Mouse (Mus musculus) ES-E14 (cell line): ENCODE results near the gene Stx16. TPM values are rescaled to one million over a fixed set of nuclear protein-coding genes. Genes with fewer than 3 reads are reported as not detected.

Experiments
- DNase-seq: peaks from one replicate; pipeline ENCODE4 v3.0.0-alpha.2; 2013; ENCODE audit warnings: low read depth, low spot score
- H3K27ac ChIP-seq: 2 replicates; pipeline ENCODE4 v1.5.1; 2012; ENCODE audit warnings: low read depth, mild to moderate bottlenecking, low read length, moderate library complexity, mixed read lengths; ENCODE audit not compliant: poor library complexity, insufficient read depth, severe bottlenecking
- H3K36me3 ChIP-seq: 2 replicates; pipeline ENCODE4 v1.6.1; 2012; ENCODE audit warnings: mild to moderate bottlenecking, low read length, moderate library complexity, mixed read lengths; ENCODE audit not compliant: control insufficient read depth, poor library complexity, insufficient read depth, severe bottlenecking
- H3K4me1 ChIP-seq, 2 experiments: fragments of 150-350 bp in 1 of 2; sonication (generic) in 1 of 2; 2 replicates each; pipeline ENCODE4 v1.6.1; 2012; ENCODE audit warnings: low read length in 2 of 2, mild to moderate bottlenecking in 1 of 2, mixed read lengths in 1 of 2; ENCODE audit not compliant: control insufficient read depth in 2 of 2, insufficient read depth in 2 of 2, poor library complexity in 1 of 2
- H3K4me3 ChIP-seq, 2 experiments: fragments of 150-350 bp in 1 of 2; sonication (generic) in 1 of 2; 2 replicates each; pipeline ENCODE4 v1.5.1; 2012; ENCODE audit warnings: low read length in 2 of 2, low read depth in 1 of 2, mild to moderate bottlenecking in 1 of 2, mixed read lengths in 1 of 2; ENCODE audit not compliant: insufficient read depth in 1 of 2, poor library complexity in 1 of 2, severe bottlenecking in 1 of 2
- H3K9ac ChIP-seq: 2 replicates; pipeline ENCODE4 v1.6.1; 2012; ENCODE audit warnings: low read depth, mild to moderate bottlenecking, low read length, mixed read lengths; ENCODE audit not compliant: poor library complexity, insufficient read depth, severe bottlenecking
- H3K9me3 ChIP-seq: fragments of 150-350 bp; sonication (generic); 2 replicates; pipeline ENCODE4 v1.6.1; 2012; ENCODE audit warnings: low read depth, mild to moderate bottlenecking, low read length; ENCODE audit not compliant: control insufficient read depth, insufficient read depth
- CHD2 ChIP-seq: IDR thresholded peaks from 2 replicates; pipeline ENCODE4 v1.6.1; 2014; ENCODE audit warnings: mild to moderate bottlenecking, low read depth, low read length, inconsistent platforms
- HCFC1 ChIP-seq: IDR thresholded peaks from 2 replicates; pipeline ENCODE4 v1.6.1; 2012; ENCODE audit warnings: low read length, inconsistent platforms, borderline replicate concordance; ENCODE audit not compliant: insufficient read depth
- MAFK ChIP-seq: IDR thresholded peaks from 2 replicates; pipeline ENCODE4 v1.6.1; 2014; ENCODE audit warnings: mild to moderate bottlenecking, low read depth, low read length, inconsistent platforms; ENCODE audit not compliant: insufficient read depth
- ZC3H11A ChIP-seq: IDR thresholded peaks from 2 replicates; pipeline ENCODE4 v1.6.1; 2012; ENCODE audit warnings: low read depth, mild to moderate bottlenecking, inconsistent platforms, low read length, borderline replicate concordance
- ZNF384 ChIP-seq: IDR thresholded peaks from 2 replicates; pipeline ENCODE4 v1.6.1; 2012; ENCODE audit warnings: low read depth, low read length, inconsistent platforms
- in situ Hi-C, 2 experiments: fragments of 600-800 bp; cut with MboI; formaldehyde crosslinking; loops; one replicate each; pipeline ENCODE4 v1.15.1; 2025; ENCODE audit warnings: low sequenced_read_pairs in 2 of 2, inconsistent platforms in 1 of 2; ENCODE audit not compliant: unreplicated experiment in 2 of 2
- total RNA-seq: library from RNA; depleted of rRNA; stranded (reverse); fragments of 300-350 nt; gene quantifications from 2 replicates; pipeline ENCODE4 v1.2.3, GENCODE M21; 2012; rRNA removed

Gene Stx16
- total RNA-seq, 1 experiment, result 31.4 TPM

- H3K4me1 ChIP-seq, result peaks cover 0 to 20% of the 10 kb centered on the region in 2 experiments; a peak in 3 of 4 replicates
- no peak for DNase-seq
- TF ChIP-seq HCFC1, result no peak
- TF ChIP-seq CHD2, result no peak
- TF ChIP-seq MAFK, result no peak
- TF ChIP-seq ZNF384, result no peak
- no peak for TF ChIP-seq ZC3H11A
- H3K9ac ChIP-seq, result no peak overlapping the region
- H3K27ac ChIP-seq, result no peak overlapping the region
- in situ Hi-C loops, result no loop called here
- no peaks in the 10 kb centered on the region for H3K36me3 ChIP-seq
- no peak overlapping the region for H3K4me3 ChIP-seq
- no peaks in the 10 kb centered on the region for H3K9me3 ChIP-seq
Observed at GRCm38 (mm10) chr2:174130468-174131097, 54.5 kb downstream of the Stx16 start.

DNA sequence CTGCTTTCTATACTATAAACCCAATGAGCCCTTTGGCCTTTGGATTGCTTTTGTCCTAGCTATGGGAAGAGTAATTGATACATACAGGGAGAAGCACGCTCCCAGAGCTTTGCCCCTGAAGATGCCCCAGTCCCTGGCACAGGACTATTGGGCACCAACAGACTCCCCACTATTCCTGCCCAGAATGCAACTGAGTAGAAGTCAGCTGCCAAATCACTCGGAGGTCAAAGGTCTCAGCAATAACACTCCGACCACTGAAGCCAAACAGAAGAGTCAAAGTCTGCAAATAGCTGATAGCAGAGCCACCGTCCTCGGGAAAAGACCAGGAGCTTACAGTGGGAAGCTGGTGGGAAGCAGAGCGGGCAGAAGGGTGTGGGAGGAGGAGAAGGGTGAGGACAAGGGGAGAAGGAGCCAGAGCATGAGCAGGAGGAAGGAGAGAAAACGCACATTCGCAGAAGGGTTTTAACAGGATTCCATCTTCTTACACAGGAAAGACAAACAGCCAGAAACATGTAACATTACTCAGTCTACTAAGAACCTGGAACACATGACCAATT, 56.4 kb downstream of the Stx16 start:
- H3K9me3 ChIP-seq, result no peaks in the 10 kb centered on the region
- no peak overlapping the region for H3K4me3 ChIP-seq
- TF ChIP-seq ZC3H11A (no peak), HCFC1 (no peak), ZNF384 (no peak), MAFK (no peak), CHD2 (no peak)
- no peak for DNase-seq
- no peaks in the 10 kb centered on the region for H3K36me3 ChIP-seq
- H3K27ac ChIP-seq, result no peak overlapping the region
- H3K4me1 ChIP-seq, result peaks cover 0 to 11% of the 10 kb centered on the region in 2 experiments; a peak in 2 of 4 replicates
- in situ Hi-C loops, result no loop called here
- H3K9ac ChIP-seq, result no peak overlapping the region

Other genes with a start within 250 kb of the Stx16 start
- 12.9 and 18.0 TPM in 2 replicates for gene Npepl1, start 34.0 kb downstream of the Stx16 start, total RNA-seq
- gene Gnas, start 208.0 kb downstream of the Stx16 start, total RNA-seq, result 196 and 202 TPM in 2 replicates